Mouse (Mus musculus) spleen, adult 2 months (tissue): ENCODE results near the gene Cenpm.

Experiments used
- CTCF ChIP-seq: fragments of 200-500 bp; IDR thresholded peaks from 2 replicates; pipeline ENCODE4 v1.5.1; 2011; ENCODE audit warnings: mild to moderate bottlenecking, inconsistent platforms; ENCODE audit not compliant: insufficient read depth, insufficient read length, insufficient replicate concordance; ENCODE audit errors: extremely low read depth
- POLR2A ChIP-seq: fragments of 200-500 bp; IDR thresholded peaks from 2 replicates; pipeline ENCODE4 v1.6.1; 2011; ENCODE audit warnings: low read depth, low read length, inconsistent platforms

DNA sequence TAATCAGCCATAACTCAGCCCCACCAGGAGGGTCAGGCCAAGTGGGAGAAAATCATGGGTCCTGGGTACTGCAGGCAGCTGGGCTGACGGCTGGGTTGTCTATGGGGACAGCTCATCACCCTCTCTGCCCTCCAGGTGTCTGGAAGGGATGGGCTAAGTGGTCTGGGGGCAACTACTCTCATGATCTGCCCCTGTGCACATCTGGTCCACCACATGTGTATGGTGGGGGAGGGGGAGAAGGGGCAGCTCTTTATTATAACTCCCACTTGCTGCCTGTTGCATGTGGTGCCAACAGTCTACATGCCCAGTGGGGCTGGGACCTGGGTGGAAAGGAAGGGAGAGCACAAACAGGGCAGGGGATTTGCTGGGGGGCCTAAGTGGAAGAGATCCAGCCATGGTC is 33.7 kb downstream of the Cenpm start:
- TF ChIP-seq POLR2A (no peak), CTCF (no peak)
